31 mouse cellular contexts compared by ENCODE assay signal in genomic region chr7:4292638-4293037, GRCm38 (mm10). TPM values are rescaled to one million over a fixed set of nuclear protein-coding genes. Genes with fewer than 3 reads are reported as not detected.
A peak's percentile ranks its signal among the peaks of the same experiment; 100 is the strongest.
DNase-seq lines count a peak whose midpoint lies in the region; ATAC-seq and TF ChIP-seq lines count a peak whose summit lies in the region.
"Had no signal": no experiment of that assay in that cellular context is flagged by ENCODE, and none has a peak within 500 bp of the region (broad histone marks: within the 10 kb centered on the region; RNA-seq: fewer than 3 reads in every experiment).

No protein-coding gene starts in this region.

- no peaks in the 10 kb centered on the region for H3K79me2 ChIP-seq in liver, adult 2 months (ENCODE audit: control insufficient read depth, insufficient read depth, low read length)
- H3K79me2 ChIP-seq in CH12.LX (replicated peaks; ENCODE audit: control insufficient read depth, extremely low read depth, insufficient read depth, poor library complexity, severe bottlenecking): no peaks in the 10 kb centered on the region

- no peak overlapping the region for H3K9ac ChIP-seq in liver, adult 2 months (ENCODE audit: low read depth, low read length)
- H3K9ac ChIP-seq in liver, embryonic 12.5 days: no peak overlapping the region
- no peak overlapping the region; the same call in 1 of the 2 replicates for H3K9ac ChIP-seq in CH12.LX (ENCODE audit: insufficient read depth, low read depth)
- H3K9ac ChIP-seq in kidney, embryonic 16.5 days (replicated peaks; ENCODE audit: low read length): no peak overlapping the region
- no peak overlapping the region for H3K9ac ChIP-seq in forebrain, embryonic 11.5 days (ENCODE audit: low read length)
- H3K9ac ChIP-seq: embryonic facial prominence, embryonic 12.5 days; embryonic facial prominence, embryonic 15.5 days; forebrain, embryonic 12.5 days; forebrain, embryonic 15.5 days; hindbrain, embryonic 12.5 days; hindbrain, embryonic 15.5 days had no signal

- no peaks in the 10 kb centered on the region for H3K9me3 ChIP-seq in liver, embryonic 12.5 days (replicated peaks)
- no peaks in the 10 kb centered on the region for H3K9me3 ChIP-seq in CH12.LX (replicated peaks; ENCODE audit: low read length)
- H3K9me3 ChIP-seq in kidney, embryonic 16.5 days (ENCODE audit: low read length): no peaks in the 10 kb centered on the region
- no peaks in the 10 kb centered on the region for H3K9me3 ChIP-seq in forebrain, embryonic 11.5 days (ENCODE audit: control insufficient read depth, low read length)
- H3K9me3 ChIP-seq: embryonic facial prominence, embryonic 12.5 days; embryonic facial prominence, embryonic 15.5 days; forebrain, embryonic 15.5 days; hindbrain, embryonic 12.5 days; hindbrain, embryonic 15.5 days had no signal

- DNase-seq in liver, adult 2 months (ENCODE audit: extremely low read depth, low read depth, low spot score): peak; percentile 14
- no peak for DNase-seq in CH12.LX (ENCODE audit: extremely low read depth)
- DNase-seq in forebrain, embryonic 11.5 days (ENCODE audit: low spot score): no peak
- DNase-seq: adrenal gland, postnatal 10 days; adrenal gland, postnatal 36 days; cerebellum, adult 11 months; cerebellum, adult 2 months; cerebellum, adult 9-11 months; cerebellum, postnatal 25 days; gastrocnemius, postnatal 25 days had no signal

- dilution Hi-C loops in CH12.LX (cut with MboI; ENCODE audit: extremely low pct_ligation_motif_present, extremely low pct_unique_long_range_greater_than_20kb, low sequenced_read_pairs): no loop called here

- in situ Hi-C loops in CH12.LX (cut with MboI; ENCODE audit: low pct_ligation_motif_present, low pct_unique_long_range_greater_than_20kb, low sequenced_read_pairs): loop anchor here (10.0 kb wide), 1 partner anchor 142 kb away; no protein-coding TSS in a partner anchor

- no peak for TF ChIP-seq EP300 in CH12.LX (IDR thresholded peaks at IDR 0.05; ENCODE audit: low read length)

- TF ChIP-seq CTCF in liver, adult 2 months (IDR thresholded peaks at IDR 0.05; ENCODE audit: low read depth, low read length): no peak
- TF ChIP-seq CTCF in CH12.LX (conservative IDR thresholded peaks at IDR 0.05 in 1 of 2, IDR thresholded peaks at IDR 0.05 in 1 of 2; ENCODE audit: low read depth in 2 of 2, low read length in 2 of 2): no peak

- H3K36me3 ChIP-seq in liver, adult 2 months (ENCODE audit: control insufficient read depth, insufficient read depth, low read length): no peaks in the 10 kb centered on the region
- H3K36me3 ChIP-seq in liver, embryonic 12.5 days: no peaks in the 10 kb centered on the region
- no peaks in the 10 kb centered on the region for H3K36me3 ChIP-seq in CH12.LX (replicated peaks in 1 of 2; ENCODE audit: control insufficient read depth in 1 of 2, insufficient read depth in 1 of 2, low read length in 1 of 2)
- H3K36me3 ChIP-seq in kidney, embryonic 16.5 days (ENCODE audit: insufficient read depth, low read length): no peaks in the 10 kb centered on the region
- H3K36me3 ChIP-seq in forebrain, embryonic 11.5 days (ENCODE audit: control insufficient read depth, insufficient read depth, low read length): no peaks in the 10 kb centered on the region
- H3K36me3 ChIP-seq: embryonic facial prominence, embryonic 12.5 days; embryonic facial prominence, embryonic 15.5 days; forebrain, embryonic 12.5 days; forebrain, embryonic 15.5 days; hindbrain, embryonic 12.5 days; hindbrain, embryonic 15.5 days had no signal

- no peak overlapping the region for H3K4me3 ChIP-seq in liver, adult 2 months (ENCODE audit: insufficient read depth, low read depth, low read length)
- no peak overlapping the region for H3K4me3 ChIP-seq in liver, embryonic 12.5 days
- no peak overlapping the region for H3K4me3 ChIP-seq in CH12.LX (replicated peaks in 1 of 3; ENCODE audit: low read depth in 2 of 3, low read length in 2 of 3, poor library complexity in 1 of 3)
- H3K4me3 ChIP-seq in kidney, embryonic 16.5 days (ENCODE audit: low read length): no peak overlapping the region
- H3K4me3 ChIP-seq in forebrain, embryonic 11.5 days (ENCODE audit: low read depth, low read length): no peak overlapping the region
- H3K4me3 ChIP-seq: embryonic facial prominence, embryonic 12.5 days; embryonic facial prominence, embryonic 15.5 days; forebrain, embryonic 12.5 days; forebrain, embryonic 15.5 days; heart, adult 2 months; hindbrain, embryonic 12.5 days; hindbrain, embryonic 15.5 days had no signal

- H3K4me1 ChIP-seq in liver, adult 2 months (ENCODE audit: control insufficient read depth, insufficient read depth, low read length): no peaks in the 10 kb centered on the region
- no peaks in the 10 kb centered on the region for H3K4me1 ChIP-seq in liver, embryonic 12.5 days
- H3K4me1 ChIP-seq in CH12.LX (ENCODE audit: control insufficient read depth in 1 of 2, insufficient read depth in 2 of 2): peaks cover 0 to 17% of the 10 kb centered on the region in 2 experiments; a peak in 2 of 4 replicates
- no peaks in the 10 kb centered on the region for H3K4me1 ChIP-seq in kidney, embryonic 16.5 days (ENCODE audit: insufficient read depth, low read length)
- H3K4me1 ChIP-seq in forebrain, embryonic 11.5 days (replicated peaks; ENCODE audit: control insufficient read depth, insufficient read depth, low read length): no peaks in the 10 kb centered on the region
- H3K4me1 ChIP-seq: embryonic facial prominence, embryonic 12.5 days; embryonic facial prominence, embryonic 15.5 days; forebrain, embryonic 12.5 days; forebrain, embryonic 15.5 days; hindbrain, embryonic 12.5 days; hindbrain, embryonic 15.5 days had no signal

- TF ChIP-seq RAD21 in CH12.LX (IDR thresholded peaks at IDR 0.05; ENCODE audit: low read depth, low read length): no peak

- 51% methylated on average over 5 of the region's 5 CpGs for WGBS in liver, adult 2 months
- WGBS in liver, embryonic 12.5 days (ENCODE audit: insufficient replicate concordance): 70% methylated on average over 5 of the region's 5 CpGs
- WGBS in kidney, embryonic 16.5 days: 79% methylated on average over 5 of the region's 5 CpGs
- 71% methylated on average over 5 of the region's 5 CpGs for WGBS in forebrain, embryonic 11.5 days

- H3K4me2 ChIP-seq in liver, embryonic 12.5 days: no peak overlapping the region
- peak overlapping the region; percentile 93 for H3K4me2 ChIP-seq in CH12.LX (ENCODE audit: insufficient read depth, low read depth, poor library complexity, severe bottlenecking)
- no peak overlapping the region for H3K4me2 ChIP-seq in kidney, embryonic 16.5 days (replicated peaks; ENCODE audit: low read depth, low read length)
- no peak overlapping the region for H3K4me2 ChIP-seq in forebrain, embryonic 11.5 days (ENCODE audit: low read depth, low read length, severe bottlenecking)
- H3K4me2 ChIP-seq: embryonic facial prominence, embryonic 12.5 days; embryonic facial prominence, embryonic 15.5 days; forebrain, embryonic 12.5 days; forebrain, embryonic 15.5 days; heart, embryonic 11.5 days; hindbrain, embryonic 12.5 days; hindbrain, embryonic 15.5 days had no signal

- H3K27ac ChIP-seq in liver, adult 2 months (replicated peaks; ENCODE audit: insufficient read depth, low read depth, low read length): no peak overlapping the region
- H3K27ac ChIP-seq in liver, embryonic 12.5 days: no peak overlapping the region
- no peak overlapping the region for H3K27ac ChIP-seq in CH12.LX (ENCODE audit: insufficient read depth, low read depth)
- H3K27ac ChIP-seq in kidney, embryonic 16.5 days (ENCODE audit: low read length): no peak overlapping the region
- H3K27ac ChIP-seq in forebrain, embryonic 11.5 days (ENCODE audit: low read depth, low read length): no peak overlapping the region
- H3K27ac ChIP-seq: embryonic facial prominence, embryonic 12.5 days; embryonic facial prominence, embryonic 15.5 days; forebrain, embryonic 12.5 days; forebrain, embryonic 15.5 days; heart, adult 2 months; hindbrain, embryonic 12.5 days; hindbrain, embryonic 15.5 days had no signal

- H3K27me3 ChIP-seq in liver, adult 2 months (ENCODE audit: control insufficient read depth, insufficient read depth, low read length): no peaks in the 10 kb centered on the region
- no peaks in the 10 kb centered on the region for H3K27me3 ChIP-seq in liver, embryonic 12.5 days (replicated peaks)
- H3K27me3 ChIP-seq in CH12.LX (replicated peaks): no peaks in the 10 kb centered on the region
- no peaks in the 10 kb centered on the region for H3K27me3 ChIP-seq in kidney, embryonic 16.5 days (ENCODE audit: insufficient read depth, low read length)
- no peaks in the 10 kb centered on the region for H3K27me3 ChIP-seq in forebrain, embryonic 11.5 days (ENCODE audit: control insufficient read depth, insufficient read depth, low read length)
- H3K27me3 ChIP-seq: embryonic facial prominence, embryonic 12.5 days; embryonic facial prominence, embryonic 15.5 days; forebrain, embryonic 12.5 days; forebrain, embryonic 15.5 days; hindbrain, embryonic 12.5 days; hindbrain, embryonic 15.5 days had no signal

- no peak for ATAC-seq in liver, embryonic 12.5 days
- peak; percentile 48; the same call in 1 of the 2 replicates for ATAC-seq in megakaryocyte progenitor cell, adult 5-6 weeks (replicated peaks; ENCODE audit: poor library complexity)
- no peak for ATAC-seq in kidney, embryonic 16.5 days (ENCODE audit: low FRiP score, low TSS enrichment)
- ATAC-seq in forebrain, embryonic 11.5 days (replicated peaks; ENCODE audit: low FRiP score): no peak
- ATAC-seq: CD4-positive, CD25-positive, alpha-beta regulatory T cell, adult 4 months; forebrain, embryonic 15.5 days had no signal

- no peak for TF ChIP-seq POLR2A in liver, adult 2 months (IDR thresholded peaks at IDR 0.05; ENCODE audit: extremely low read depth, insufficient read depth, low read length)
- TF ChIP-seq POLR2A in CH12.LX (IDR thresholded peaks at IDR 0.05; ENCODE audit: low read depth, low read length): no peak

RNA-seq across cellular contexts. Expression of gene Ncr1, which starts 44.9 kb away (rescaled TPM):
- 0.27 and 0.46 TPM in 2 replicates for total RNA-seq in liver, adult 2 months (2014; rRNA removed)
- polyA plus RNA-seq in liver, adult 2 months (2012; rRNA removed): 0.06 and 0.10 TPM in 2 replicates
- not detected in 2 replicates for polyA plus RNA-seq in liver, embryonic 12.5 days (2016; fragmentation: Nextera tagmentation; extraction: Ambion mirVana)
- not detected in 2 replicates for total RNA-seq in CH12.LX (2012; rRNA removed)
- total RNA-seq in CH12.LX (2014; rRNA removed): not detected in 2 replicates
- polyA plus RNA-seq in CH12.LX (2012; ENCODE audit: insufficient read length, low read depth): not detected in 2 replicates
- 0.51 and 0.79 TPM in 2 replicates for total RNA-seq in megakaryocyte progenitor cell, adult 5-6 weeks (2015)
- not detected in 2 replicates for total RNA-seq in megakaryocyte progenitor cell, adult 5-6 weeks (2017)
- not detected in 2 replicates for polyA plus RNA-seq in kidney, embryonic 16.5 days (2015; fragmentation: Nextera tagmentation; extraction: Ambion mirVana)
- polyA plus RNA-seq in forebrain, embryonic 11.5 days (2014; fragmentation: Nextera tagmentation; extraction: Ambion mirVana): not detected in 2 replicates
- total RNA-seq: adrenal gland, postnatal 36 days; common myeloid progenitor, adult 5-6 weeks; ES-E14; gastrocnemius, adult 8-10 months; gastrocnemius, postnatal 25 days; heart, adult 2 months; heart, postnatal 25 days had no signal
- polyA plus RNA-seq: C2C12; CD4-positive, CD25-positive, alpha-beta regulatory T cell, adult 4 months; embryonic facial prominence, embryonic 12.5 days; embryonic facial prominence, embryonic 15.5 days; forebrain, embryonic 12.5 days; forebrain, embryonic 15.5 days; heart, embryonic 11.5 days; heart, embryonic 14.5 days; heart, postnatal 0 days; hindbrain, embryonic 12.5 days; hindbrain, embryonic 15.5 days; intestine, embryonic 14.5 days had no signal

RNA-seq across cellular contexts. Expression of gene Lilra5, which starts 55.1 kb away (rescaled TPM):
- 2.9 and 4.3 TPM in 2 replicates for total RNA-seq in liver, adult 2 months (2014; rRNA removed)
- 0.60 and 0.71 TPM in 2 replicates for polyA plus RNA-seq in liver, adult 2 months (2012; rRNA removed)
- polyA plus RNA-seq in liver, embryonic 12.5 days (2016; fragmentation: Nextera tagmentation; extraction: Ambion mirVana): 0.10 and 0.14 TPM in 2 replicates
- total RNA-seq in CH12.LX (2012; rRNA removed) (not detected in 2 replicates), CH12.LX (2014; rRNA removed) (not detected in 2 replicates)
- not detected in 2 replicates for polyA plus RNA-seq in CH12.LX (2012; ENCODE audit: insufficient read length, low read depth)
- 0.10 TPM in 1 of 2 replicates, not detected in the other for total RNA-seq in megakaryocyte progenitor cell, adult 5-6 weeks (2015)
- 0.34 TPM in 1 of 2 replicates, not detected in the other for total RNA-seq in megakaryocyte progenitor cell, adult 5-6 weeks (2017)
- polyA plus RNA-seq in kidney, embryonic 16.5 days (2015; fragmentation: Nextera tagmentation; extraction: Ambion mirVana): not detected in 2 replicates
- 0.16 TPM in 1 of 2 replicates, not detected in the other for polyA plus RNA-seq in forebrain, embryonic 11.5 days (2014; fragmentation: Nextera tagmentation; extraction: Ambion mirVana)
- total RNA-seq: common myeloid progenitor, adult 5-6 weeks; ES-E14; gastrocnemius, adult 8-10 months; hematopoietic stem cell, adult 5-6 weeks had no signal
- polyA plus RNA-seq: C2C12; CD4-positive, CD25-positive, alpha-beta regulatory T cell, adult 4 months; embryonic facial prominence, embryonic 12.5 days; embryonic facial prominence, embryonic 15.5 days; forebrain, embryonic 12.5 days; forebrain, embryonic 15.5 days; heart, embryonic 11.5 days; hindbrain, embryonic 12.5 days; hindbrain, embryonic 15.5 days had no signal
